Mouse (Mus musculus) yolk sac, embryonic 10.5 days (tissue): ENCODE data around the gene Gucy2e.

Experiments used
- DNase-seq: peaks from one replicate; pipeline ENCODE4 v3.0.0-alpha.2; 2017; ENCODE audit warnings: low spot score

The Gucy2e gene

DNA sequence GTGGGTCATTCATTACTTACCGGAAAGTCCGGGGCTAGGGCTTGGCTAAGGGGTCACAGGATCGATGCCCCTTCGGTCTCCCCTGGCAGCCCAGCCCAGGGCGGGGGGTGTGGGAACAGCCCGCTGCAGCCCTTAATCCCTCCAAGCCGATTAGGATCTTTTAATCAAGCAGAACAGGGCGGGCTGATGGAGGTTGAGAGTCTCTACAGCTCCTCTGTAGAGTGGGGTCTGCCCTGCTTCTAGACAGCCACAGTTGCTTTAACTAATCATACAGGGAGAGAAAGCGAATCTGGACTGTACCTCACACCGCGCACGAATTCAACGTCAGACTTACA lies at the start of gene Gucy2e:
Gene Gucy2e (minus strand): TSS at position 111 of the 335 bp plus-strand sequence.
- no peak for DNase-seq

- DNase-seq, result no peak
Observed at GRCm38 (mm10) chr11:69277267-69277666, 40.4 kb upstream of the Gucy2e start.

DNA sequence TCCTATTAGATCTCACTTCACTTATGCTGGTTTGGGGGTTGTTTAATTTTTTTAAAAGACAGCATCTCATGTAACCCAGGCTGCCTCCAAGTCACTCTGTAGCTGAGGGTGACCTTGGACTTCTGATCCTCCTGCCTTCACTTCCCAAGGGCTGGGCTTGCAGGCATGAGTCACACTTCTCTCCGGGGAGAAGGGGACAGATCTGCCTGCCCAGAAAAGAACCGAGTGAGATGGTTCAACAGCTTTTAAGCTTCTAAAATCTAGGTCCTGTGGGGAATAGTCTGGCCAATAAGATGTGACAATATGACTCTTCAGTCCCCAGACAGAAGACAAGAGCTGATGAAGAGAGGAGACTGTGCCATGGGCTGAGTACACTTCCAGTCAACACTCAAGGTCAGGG lies 39.2 kb upstream of the Gucy2e start:
- no peak for DNase-seq

- DNase-seq, result no peak
Observed at GRCm38 (mm10) chr11:69275650-69276049, 38.8 kb upstream of the Gucy2e start.

- peak; percentile 38 for DNase-seq
Observed at GRCm38 (mm10) chr11:69272122-69272740, 35.4 kb upstream of the Gucy2e start.

GRCm38 (mm10) chr11:69269575-69269974 lies 32.7 kb upstream of the Gucy2e start:
- peak; percentile 61 for DNase-seq

GRCm38 (mm10) chr11:69268100-69268499 lies 31.3 kb upstream of the Gucy2e start:
- DNase-seq, result no peak

DNA sequence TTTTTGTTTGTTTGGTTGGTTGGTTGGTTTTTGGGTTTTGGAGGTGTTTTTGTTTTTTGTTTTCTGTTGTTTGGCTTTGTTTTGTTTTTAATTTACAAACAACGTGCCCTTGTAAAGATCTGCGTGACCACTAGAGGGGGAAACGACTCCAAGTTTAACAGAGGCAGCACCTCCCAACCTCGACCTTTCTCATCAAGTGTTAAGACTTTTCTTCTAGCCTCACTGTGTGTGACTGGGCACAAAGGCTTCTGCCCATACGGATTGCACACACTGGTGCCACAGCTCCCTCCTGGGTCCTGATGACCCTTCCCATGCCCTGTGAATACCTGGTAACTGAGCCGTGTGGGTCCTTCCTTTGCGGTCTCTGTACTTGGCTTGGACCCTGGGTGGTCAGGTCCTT lies 30.5 kb upstream of the Gucy2e start:
- DNase-seq, result no peak

DNA sequence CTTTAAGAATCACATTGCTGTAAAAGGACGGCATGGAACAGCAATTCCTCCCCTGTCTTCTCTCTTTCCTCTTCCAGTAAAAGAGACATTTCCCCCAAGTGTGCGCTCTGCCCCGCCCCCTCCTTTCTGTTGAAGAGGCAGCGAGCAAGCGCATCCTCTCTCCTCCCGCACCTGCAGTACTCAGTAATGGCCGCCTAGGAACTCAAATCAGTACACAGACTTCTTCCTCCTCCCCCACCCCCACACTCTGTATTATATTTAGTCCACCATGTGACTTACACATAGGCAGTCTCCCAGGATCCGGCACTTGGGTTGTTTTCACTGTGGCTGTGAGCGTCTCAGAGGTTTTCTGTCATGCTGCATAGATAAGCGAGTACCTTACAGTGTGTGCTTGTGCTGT lies 29.4 kb upstream of the Gucy2e start:
- no peak for DNase-seq

- DNase-seq, result no peak
Observed at GRCm38 (mm10) chr11:69265410-69265809, 28.6 kb upstream of the Gucy2e start.

- DNase-seq, result no peak
Observed at GRCm38 (mm10) chr11:69264276-69264675, 27.4 kb upstream of the Gucy2e start.

DNA sequence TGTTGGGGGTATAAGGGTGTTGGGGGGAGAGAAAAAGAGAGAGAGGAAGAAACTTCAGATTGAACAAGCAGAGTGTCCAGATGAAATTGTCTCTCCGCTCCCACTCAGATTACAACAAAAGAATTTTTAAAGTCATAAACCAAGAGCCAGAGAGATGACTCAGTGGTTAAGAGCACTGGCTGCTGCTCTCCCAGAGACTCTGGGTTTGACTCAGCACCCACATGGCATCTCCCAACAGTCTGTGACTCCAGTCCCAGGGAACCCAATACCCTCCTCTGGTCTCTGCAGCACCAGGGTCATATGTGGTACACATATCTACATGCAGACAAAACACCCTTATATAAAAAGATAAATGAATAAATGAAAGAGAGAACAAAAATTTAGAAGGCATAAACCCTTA lies 23.3 kb upstream of the Gucy2e start:
- DNase-seq, result no peak

GRCm38 (mm10) chr11:69258287-69258686 lies 21.5 kb upstream of the Gucy2e start:
- DNase-seq, result no peak

- DNase-seq, result no peak
Observed at GRCm38 (mm10) chr11:69257807-69258206, 21.0 kb upstream of the Gucy2e start.

DNA sequence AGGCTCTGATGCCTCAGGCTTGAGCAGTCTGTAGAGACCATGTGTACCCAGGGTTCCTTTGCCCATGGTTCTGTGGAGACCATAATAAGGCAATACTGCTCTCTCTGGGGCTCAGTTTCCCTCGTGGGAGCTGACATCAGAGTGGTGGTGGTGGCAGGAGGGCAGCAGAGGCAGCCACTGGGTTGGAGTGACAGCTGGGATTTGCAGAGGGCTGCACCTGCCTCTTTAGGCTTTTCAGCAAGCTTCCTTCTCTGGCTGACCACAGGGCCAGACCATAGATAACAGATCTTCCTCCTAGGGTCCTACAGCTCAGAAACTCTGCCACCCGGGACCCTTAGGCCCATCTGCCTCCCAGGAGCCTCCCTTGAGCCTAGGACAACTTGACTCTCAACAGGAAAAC lies 20.2 kb upstream of the Gucy2e start:
- no peak for DNase-seq

- DNase-seq, result no peak
Observed at GRCm38 (mm10) chr11:69254808-69255207, 18.0 kb upstream of the Gucy2e start.

DNA sequence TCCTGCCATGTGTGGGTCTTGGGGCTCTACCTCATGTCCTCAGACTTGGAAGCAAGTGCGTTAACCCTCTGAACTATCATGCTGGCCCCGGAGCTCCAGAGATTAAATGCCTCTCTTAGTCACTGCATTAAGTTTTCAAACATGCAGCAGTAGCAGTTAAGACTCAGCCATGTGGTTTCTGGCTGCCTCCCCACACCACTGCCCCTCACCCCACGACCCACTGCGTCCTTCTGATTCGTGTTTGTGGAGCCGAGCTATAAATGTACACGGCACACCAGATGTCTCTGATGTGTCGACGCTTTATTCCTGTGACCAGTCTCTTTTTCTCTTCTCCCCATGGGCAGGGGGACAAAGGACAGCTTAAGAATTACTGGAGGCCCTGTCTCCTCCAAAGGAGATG lies 16.3 kb upstream of the Gucy2e start:
- DNase-seq, result no peak

GRCm38 (mm10) chr11:69251953-69252352 lies 15.1 kb upstream of the Gucy2e start:
- no peak for DNase-seq

GRCm38 (mm10) chr11:69251135-69251842 lies 14.5 kb upstream of the Gucy2e start:
- no peak for DNase-seq

DNA sequence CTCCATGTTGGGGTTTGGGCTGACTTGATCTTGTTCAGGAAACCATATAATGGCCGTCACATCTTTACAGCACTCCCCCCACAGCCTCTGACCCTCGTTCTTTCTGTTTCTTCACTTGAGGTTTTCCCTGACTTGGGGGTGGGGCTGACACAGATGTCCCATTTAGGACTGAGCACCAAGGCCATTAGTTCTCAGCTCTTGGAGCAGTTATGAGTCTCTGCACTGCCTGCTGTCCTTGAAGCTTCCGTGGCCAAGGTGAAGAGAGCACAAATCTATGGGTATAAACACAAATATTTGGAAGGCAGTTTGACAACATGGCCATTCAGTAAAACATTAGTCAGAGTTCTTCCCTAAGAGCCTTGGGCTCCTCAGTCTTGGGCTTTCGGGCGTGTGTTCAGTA lies 13.3 kb upstream of the Gucy2e start:
- no peak for DNase-seq

GRCm38 (mm10) chr11:69249131-69249530 lies 12.3 kb upstream of the Gucy2e start:
- DNase-seq, result no peak

DNA sequence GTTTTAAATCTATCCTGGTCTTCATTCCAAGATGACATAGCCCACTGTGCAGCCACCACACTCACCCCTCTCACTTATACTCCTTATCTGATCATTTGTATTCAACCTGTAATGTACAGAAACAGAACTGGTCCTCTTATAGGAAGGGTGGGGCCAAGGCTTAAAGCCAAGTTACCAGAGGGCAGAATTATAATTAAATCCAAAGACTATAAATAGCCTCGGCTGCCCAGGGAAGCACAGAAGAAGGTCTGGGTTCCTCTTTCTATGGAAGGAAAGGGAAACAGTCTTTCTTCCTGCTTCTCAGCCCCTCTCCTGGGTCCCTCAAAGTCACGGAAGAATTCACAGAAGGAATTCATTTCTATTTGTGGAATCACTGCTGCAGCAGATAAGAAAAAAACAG lies 8.8 kb upstream of the Gucy2e start:
- DNase-seq, result no peak

- no peak for DNase-seq
Observed at GRCm38 (mm10) chr11:69244911-69245310, 8.1 kb upstream of the Gucy2e start.
